Mouse (Mus musculus) midbrain, embryonic 14.5 days (tissue): Measurements from ENCODE around the gene Rfx1. TPM values are rescaled to one million over a fixed set of nuclear protein-coding genes. Genes with fewer than 3 reads are reported as not detected.

ENCODE experiments used
- ATAC-seq: fragments of 200-750 bp; cut with Nextera tagmentation; 2 replicates; pipeline ENCODE4 v1.8.0; 2017; ENCODE audit warnings: moderate number of reproducible peaks, moderate library complexity; ENCODE audit not compliant: low FRiP score, low TSS enrichment
- DNase-seq: peaks from one replicate; pipeline ENCODE4 v3.0.0-alpha.2; 2015
- H3K27ac ChIP-seq: fragments of 300-500 bp; sonication (generic); replicated peaks from 2 replicates; pipeline ENCODE4 v1.5.1; 2014; ENCODE audit warnings: mild to moderate bottlenecking, low read depth, low read length, moderate library complexity
- H3K27me3 ChIP-seq: fragments of 300-500 bp; sonication (generic); 2 replicates; pipeline ENCODE4 v1.6.1; 2014; ENCODE audit warnings: low read length, control low read depth, mixed read lengths; ENCODE audit not compliant: control insufficient read depth, insufficient read depth
- H3K36me3 ChIP-seq: fragments of 300-500 bp; sonication (generic); 2 replicates; pipeline ENCODE4 v1.6.1; 2014; ENCODE audit warnings: low read length, control low read depth; ENCODE audit not compliant: control insufficient read depth, insufficient read depth
- H3K4me1 ChIP-seq: fragments of 300-500 bp; sonication (generic); 2 replicates; pipeline ENCODE4 v1.6.1; 2014; ENCODE audit warnings: mild to moderate bottlenecking, antibody characterized with exemption, low read length, control low read depth; ENCODE audit not compliant: control insufficient read depth, insufficient read depth
- H3K4me2 ChIP-seq: fragments of 300-500 bp; sonication (generic); 2 replicates; pipeline ENCODE4 v1.6.1; 2014; ENCODE audit warnings: mild to moderate bottlenecking, low read length, moderate library complexity
- H3K4me3 ChIP-seq: fragments of 300-500 bp; sonication (generic); replicated peaks from 2 replicates; pipeline ENCODE4 v1.5.1; 2014; ENCODE audit warnings: low read depth, low read length
- H3K9ac ChIP-seq: fragments of 300-500 bp; sonication (generic); replicated peaks from 2 replicates; pipeline ENCODE4 v1.6.1; 2014; ENCODE audit warnings: mild to moderate bottlenecking, low read length, moderate library complexity
- H3K9me3 ChIP-seq: fragments of 300-500 bp; sonication (generic); 2 replicates; pipeline ENCODE4 v1.6.1; 2016; ENCODE audit warnings: low read length, control low read depth, mixed read lengths; ENCODE audit not compliant: control insufficient read depth
- WGBS: fragments of 180-500 bp; shearing (Covaris S2); extraction: QIAGEN DNeasy Blood & Tissue Kit; methylation state at CpG from one replicate; pipeline ENCODE4 v1.1.7; 2014; 5-methylcytosine and 5-hydroxymethylcytosine counted together
- microRNA counts: library from miRNA; unstranded; fragments of <30 nt; microRNA quantifications from one replicate; lab custom pipeline; 2016
- microRNA-seq: library from miRNA; unstranded; fragments of <30 nt; microRNA quantifications from one replicate; pipeline ENCODE4, GENCODE M21; 2016
- polyA plus RNA-seq: library from polyadenylated mRNA; unstranded; fragments of >200 nt; fragmentation: Nextera tagmentation; extraction: Ambion mirVana; gene quantifications from 2 replicates; pipeline ENCODE4 v1.2.1, GENCODE M21; 2014

Gene Rfx1
- polyA plus RNA-seq, 1 experiment from 2014 or later: 11.2 TPM

DNA sequence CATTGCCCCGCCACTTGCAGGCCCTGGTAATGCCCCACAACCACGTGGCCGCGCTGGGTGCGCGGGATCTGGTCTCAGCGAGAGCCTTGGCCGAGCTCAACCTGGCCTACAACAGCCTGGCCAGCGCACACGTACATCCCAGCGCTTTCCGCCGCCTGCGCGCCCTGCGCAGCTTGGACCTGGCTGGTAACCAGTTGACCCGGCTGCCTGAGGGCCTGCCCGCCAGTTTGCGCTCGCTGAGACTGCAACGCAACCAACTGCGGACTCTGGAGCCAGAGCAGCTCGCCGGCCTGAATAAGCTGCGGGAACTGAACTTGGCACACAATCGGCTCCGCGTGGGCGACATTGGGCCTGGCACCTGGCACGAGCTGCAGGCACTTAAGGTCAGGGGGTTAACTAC is 64.2 kb downstream of the Rfx1 start:
- H3K27me3 ChIP-seq: no peaks in the 10 kb centered on the region
- no peak overlapping the region for H3K4me2 ChIP-seq
- no peaks in the 10 kb centered on the region for H3K4me1 ChIP-seq
- H3K27ac ChIP-seq: no peak overlapping the region
- WGBS: 46% methylated on average over 30 of the region's 30 CpGs
- no peaks in the 10 kb centered on the region for H3K9me3 ChIP-seq
- H3K4me3 ChIP-seq: no peak overlapping the region
- H3K36me3 ChIP-seq: peaks cover 45% of the 10 kb centered on the region
- DNase-seq (peak; percentile 23), ATAC-seq (no peak)
- no peak overlapping the region for H3K9ac ChIP-seq

DNA sequence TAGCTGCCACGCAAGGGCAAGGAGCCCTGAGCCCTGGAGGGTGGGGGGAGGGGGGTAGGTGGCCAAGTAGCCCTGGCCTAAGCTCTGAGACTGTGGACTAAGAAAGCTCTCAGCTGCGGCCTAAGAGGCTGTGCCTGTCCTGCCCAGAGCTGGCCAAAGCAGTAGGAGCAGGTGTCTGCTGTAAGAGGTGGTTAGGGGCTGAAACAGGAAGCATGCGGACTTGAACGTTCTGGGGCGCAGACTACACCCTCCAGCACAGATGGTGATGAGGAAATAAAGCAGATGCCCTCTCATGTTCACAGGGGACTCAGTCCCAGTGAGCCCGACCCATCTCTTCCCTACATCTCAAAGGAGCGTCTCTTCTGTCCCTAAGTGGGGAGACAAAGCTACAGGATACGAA is 65.6 kb downstream of the Rfx1 start:
- Histone ChIP-seq H3K4me2 (no peak overlapping the region), H3K4me1 (no peaks in the 10 kb centered on the region), H3K36me3 (peaks cover 58% of the 10 kb centered on the region), H3K9ac (no peak overlapping the region), H3K9me3 (no peaks in the 10 kb centered on the region), H3K27me3 (no peaks in the 10 kb centered on the region), H3K27ac (no peak overlapping the region), H3K4me3 (no peak overlapping the region)
- DNase-seq (no peak), ATAC-seq (no peak)
- 86% methylated on average over 8 of the region's 8 CpGs for WGBS

GRCm38 (mm10) chr8:84137848-84138247 is 71.2 kb downstream of the Rfx1 start:
- H3K4me2 ChIP-seq: no peak overlapping the region
- H3K27ac ChIP-seq: no peak overlapping the region
- no peak overlapping the region for H3K9ac ChIP-seq
- H3K4me1 ChIP-seq: no peaks in the 10 kb centered on the region
- peaks cover 99% of the 10 kb centered on the region for H3K36me3 ChIP-seq
- DNase-seq (no peak), ATAC-seq (no peak)
- H3K27me3 ChIP-seq: no peaks in the 10 kb centered on the region
- H3K4me3 ChIP-seq: no peak overlapping the region
- 96% methylated on average over 3 of the region's 3 CpGs for WGBS
- H3K9me3 ChIP-seq: no peaks in the 10 kb centered on the region

- no peak for ATAC-seq
- H3K4me2 ChIP-seq: no peak overlapping the region
- no peak for DNase-seq
- peaks cover 88% of the 10 kb centered on the region for H3K36me3 ChIP-seq
- WGBS: 92% methylated on average over 4 of the region's 4 CpGs
- no peak overlapping the region for H3K9ac ChIP-seq
- no peaks in the 10 kb centered on the region for H3K4me1 ChIP-seq
- H3K27me3 ChIP-seq: no peaks in the 10 kb centered on the region
- H3K27ac ChIP-seq: no peak overlapping the region
- H3K9me3 ChIP-seq: no peaks in the 10 kb centered on the region
- H3K4me3 ChIP-seq: no peak overlapping the region
These were observed 74.2 kb downstream of the Rfx1 start for GRCm38 (mm10) chr8:84140838-84141237.

DNA sequence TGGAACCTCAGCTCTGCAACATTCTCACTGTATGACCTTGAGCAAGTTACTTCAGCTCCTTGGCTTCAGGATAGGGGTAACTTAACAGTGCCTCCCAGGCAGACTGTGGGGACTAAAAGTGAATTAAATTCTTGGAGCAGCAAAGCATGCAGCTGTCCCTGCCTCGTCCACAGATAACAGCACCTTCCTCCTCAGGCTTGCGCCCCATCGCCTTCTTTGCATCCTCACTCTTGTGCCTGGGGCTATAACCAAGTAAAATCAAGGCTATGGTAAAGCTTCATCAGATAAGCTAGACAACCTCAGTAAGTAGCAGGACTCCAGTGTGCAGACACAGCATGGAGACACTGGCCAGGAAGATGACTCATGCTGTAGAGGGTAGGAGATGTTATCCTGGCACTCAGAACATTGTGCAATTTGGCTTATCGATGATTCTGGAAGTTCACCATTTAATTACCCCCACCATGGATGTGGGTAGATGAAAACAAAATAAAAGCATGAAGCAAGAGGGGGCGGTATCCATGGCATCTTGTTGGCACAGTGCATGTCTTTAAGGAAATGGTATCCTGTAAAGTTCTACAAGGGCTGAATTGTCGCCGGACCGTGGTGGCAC is 78.1 kb downstream of the Rfx1 start:
- Histone ChIP-seq H3K4me1 (peaks cover 6% of the 10 kb centered on the region; the same call in 1 of the 2 replicates), H3K27me3 (no peaks in the 10 kb centered on the region), H3K4me3 (no peak overlapping the region), H3K4me2 (no peak overlapping the region), H3K27ac (no peak overlapping the region), H3K9me3 (no peaks in the 10 kb centered on the region), H3K9ac (no peak overlapping the region), H3K36me3 (peaks cover 50% of the 10 kb centered on the region)
- WGBS: 95% methylated on average over 8 of the region's 8 CpGs
- ATAC-seq (no peak), DNase-seq (no peak)

MicroRNAs within 50 kb of the gene (microRNA counts, 519-probe panel; counts per million panel counts)
- microRNA mmu-miR-709 (lab: Ali Mortazavi, UCI): 3,778 counts per million, percentile 21 among the panel's probes with 10 or more counts

Small RNAs within 50 kb of the gene (microRNA-seq; reads per million reads assigned to microRNA genes)
- not detected for gene Mir709

Other genes starting within 250 kb of the Rfx1 start
- gene Adgrl1, start 166.7 kb upstream of the Rfx1 start, polyA plus RNA-seq: 77.2 and 92.7 TPM in 2 replicates
- gene Gm10644, start 111.6 kb upstream of the Rfx1 start, polyA plus RNA-seq: 1.0 and 1.1 TPM in 2 replicates
- 7.9 and 15.5 TPM in 2 replicates for gene Asf1b, start 111.3 kb upstream of the Rfx1 start, polyA plus RNA-seq
- 181 and 207 TPM in 2 replicates for gene Prkaca, start 93.8 kb upstream of the Rfx1 start, polyA plus RNA-seq
- gene Samd1, start 69.2 kb upstream of the Rfx1 start, polyA plus RNA-seq: 10.5 and 14.2 TPM in 2 replicates
- gene 1700067K01Rik, start 65.3 kb upstream of the Rfx1 start, polyA plus RNA-seq: 0.53 and 0.89 TPM in 2 replicates
- 0.94 TPM in 1 of 2 replicates, not detected in the other for gene 2210011C24Rik, start 54.7 kb upstream of the Rfx1 start, polyA plus RNA-seq
- gene Palm3, start 45.4 kb upstream of the Rfx1 start, polyA plus RNA-seq: 0.65 and 0.87 TPM in 2 replicates
- gene Il27ra, start 24.2 kb upstream of the Rfx1 start, polyA plus RNA-seq: 0.16 and 0.33 TPM in 2 replicates
- gene Rln3, start 21.8 kb upstream of the Rfx1 start, polyA plus RNA-seq: 1.2 TPM in 1 of 2 replicates, not detected in the other
- 1.5 and 2.4 TPM in 2 replicates for gene Gm10643, start 1.7 kb upstream of the Rfx1 start, polyA plus RNA-seq
- 19.9 and 26.0 TPM in 2 replicates for gene Dcaf15, start 37.9 kb downstream of the Rfx1 start, polyA plus RNA-seq
- gene Podnl1, start 59.2 kb downstream of the Rfx1 start, polyA plus RNA-seq: 0.63 and 0.68 TPM in 2 replicates
- gene Cc2d1a, start 81.1 kb downstream of the Rfx1 start, polyA plus RNA-seq: 28.9 and 33.1 TPM in 2 replicates
- gene 4930432K21Rik, start 81.2 kb downstream of the Rfx1 start, polyA plus RNA-seq: 1.8 and 1.9 TPM in 2 replicates
- gene Nanos3, start 118.4 kb downstream of the Rfx1 start, polyA plus RNA-seq: 9.4 and 11.7 TPM in 2 replicates
- 28.7 and 35.6 TPM in 2 replicates for gene Zswim4, start 170.2 kb downstream of the Rfx1 start, polyA plus RNA-seq
- gene D8Ertd738e, start 182.9 kb downstream of the Rfx1 start, polyA plus RNA-seq: 261 and 282 TPM in 2 replicates
- gene Mri1, start 190.5 kb downstream of the Rfx1 start, polyA plus RNA-seq: 39.9 and 40.2 TPM in 2 replicates
- gene Ccdc130, start 203.5 kb downstream of the Rfx1 start, polyA plus RNA-seq: 25.5 and 26.2 TPM in 2 replicates